Mouse (Mus musculus): ENCODE measurements at regions not wholly inside any gene's neighbourhood (a gene's known extent, or its start where the extent isn't known, plus 50 kb on each side); places are given as distances from the start of the nearest gene placed in this dataset.
A peak's percentile ranks its signal among the peaks of the same experiment; 100 is the strongest.

- DNase-seq (ENCODE audit: low spot score in 2 of 2): no peak
- intact Hi-C loops (cut with DNase I): no loop called here
These were observed 104.6 kb downstream of the Ngf start for GRCm38 (mm10) chr3:102574320-102574719.

- no peak for DNase-seq (ENCODE audit: low spot score in 2 of 2)
- intact Hi-C loops (cut with DNase I): no loop called here
These were observed 107.2 kb downstream of the Ngf start for GRCm38 (mm10) chr3:102576896-102577295.

- intact Hi-C loops (cut with DNase I): no loop called here
- DNase-seq (ENCODE audit: low spot score in 2 of 2): no peak
These were observed 112.1 kb downstream of the Ngf start for GRCm38 (mm10) chr3:102581830-102582229.

- DNase-seq (ENCODE audit: low spot score in 2 of 2): no peak
- intact Hi-C loops (cut with DNase I): no loop called here
These were observed 115.4 kb downstream of the Ngf start for GRCm38 (mm10) chr3:102585136-102585535.

GRCm38 (mm10) chr3:102586221-102586620 lies 116.5 kb downstream of the Ngf start:
- no peak for DNase-seq (ENCODE audit: low spot score in 2 of 2)
- intact Hi-C loops (cut with DNase I): no loop called here

- DNase-seq (ENCODE audit: low spot score in 2 of 2): no peak
- intact Hi-C loops (cut with DNase I): no loop called here
These were observed 122.3 kb downstream of the Ngf start for GRCm38 (mm10) chr3:102592041-102592440.

- DNase-seq (ENCODE audit: low spot score in 2 of 2): no peak
- intact Hi-C loops (cut with DNase I): no loop called here
These were observed 127.3 kb downstream of the Ngf start for GRCm38 (mm10) chr3:102596944-102597551.

GRCm38 (mm10) chr3:102599061-102599460 lies 129.3 kb downstream of the Ngf start:
- no peak for DNase-seq (ENCODE audit: low spot score in 2 of 2)
- intact Hi-C loops (cut with DNase I): no loop called here

- intact Hi-C loops (cut with DNase I): no loop called here
- no peak for DNase-seq (ENCODE audit: low spot score in 2 of 2)
These were observed 131.6 kb upstream of the Tspan2 start for GRCm38 (mm10) chr3:102602766-102603165.

- no peak for DNase-seq (ENCODE audit: low spot score in 2 of 2)
- intact Hi-C loops (cut with DNase I): no loop called here
These were observed 129.0 kb upstream of the Tspan2 start for GRCm38 (mm10) chr3:102605284-102605683.

- DNase-seq (ENCODE audit: low spot score in 2 of 2): no peak
- intact Hi-C loops (cut with DNase I): no loop called here
These were observed 123.4 kb upstream of the Tspan2 start for GRCm38 (mm10) chr3:102610970-102611369.

GRCm38 (mm10) chr3:102611398-102612366 lies 122.6 kb upstream of the Tspan2 start:
- intact Hi-C loops (cut with DNase I): no loop called here
- DNase-seq (ENCODE audit: low spot score in 2 of 2): no peak

GRCm38 (mm10) chr3:102619666-102620377 lies 114.5 kb upstream of the Tspan2 start:
- intact Hi-C loops (cut with DNase I): no loop called here

GRCm38 (mm10) chr3:102636076-102636475 lies 98.3 kb upstream of the Tspan2 start:
- no peak for DNase-seq (ENCODE audit: low spot score in 2 of 2)
- intact Hi-C loops (cut with DNase I): no loop called here

More at GRCm38 (mm10) chr3:102619666-102620377, 114.5 kb upstream of the Tspan2 start:
- no peak for DNase-seq (ENCODE audit: low spot score in 2 of 2)

- DNase-seq (ENCODE audit: low spot score in 2 of 2): no peak
- intact Hi-C loops (cut with DNase I): no loop called here
These were observed 97.7 kb upstream of the Tspan2 start for GRCm38 (mm10) chr3:102636674-102637073.

- peak; percentile 9 to 30 for DNase-seq (ENCODE audit: low spot score in 2 of 2)
- intact Hi-C loops (cut with DNase I): no loop called here
These were observed 89.9 kb upstream of the Tspan2 start for GRCm38 (mm10) chr3:102644276-102644940.

GRCm38 (mm10) chr3:102648450-102648849 lies 85.9 kb upstream of the Tspan2 start:
- DNase-seq (ENCODE audit: low spot score in 2 of 2): no peak
- intact Hi-C loops (cut with DNase I): no loop called here

GRCm38 (mm10) chr3:102654962-102655361 lies 79.4 kb upstream of the Tspan2 start:
- DNase-seq (ENCODE audit: low spot score in 2 of 2): no peak
- intact Hi-C loops (cut with DNase I): no loop called here

GRCm38 (mm10) chr3:102657116-102657515 lies 77.2 kb upstream of the Tspan2 start:
- intact Hi-C loops (cut with DNase I): no loop called here
- no peak for DNase-seq (ENCODE audit: low spot score in 2 of 2)

- DNase-seq (ENCODE audit: low spot score in 2 of 2): no peak
- intact Hi-C loops (cut with DNase I): no loop called here
These were observed 76.7 kb upstream of the Tspan2 start for GRCm38 (mm10) chr3:102657531-102658060.
